Mouse (Mus musculus): ENCODE data around the gene Fndc1.

Fndc1 gene

DNA sequence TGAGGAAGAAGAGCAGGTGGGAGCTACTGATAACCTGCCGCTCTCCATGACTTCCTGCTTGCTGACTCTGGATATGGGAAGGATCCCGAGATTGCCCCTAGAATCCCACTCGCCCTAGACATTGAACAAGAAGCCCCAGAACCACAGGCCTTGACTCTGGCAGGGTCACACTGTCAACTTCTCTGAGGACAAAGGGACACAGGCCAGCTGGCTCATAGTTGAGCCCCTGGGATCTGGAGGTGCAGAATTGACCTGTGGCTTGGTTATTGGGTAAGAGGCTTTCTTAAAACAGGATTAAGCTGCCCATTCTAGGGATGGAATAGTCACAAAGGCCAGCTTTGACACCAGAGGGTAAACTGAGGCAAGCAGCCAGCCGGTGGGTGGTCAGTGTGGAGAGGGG, 136.8 kb downstream of the Fndc1 start:
- no peak for DNase-seq (ENCODE audit: low read depth)
